Mouse (Mus musculus) embryonic stem cell, embryonic (primary cell): ENCODE measurements at regions not wholly inside any gene's neighbourhood (a gene's known extent, or its start where the extent isn't known, plus 50 kb on each side); places are given as distances from the start of the nearest gene placed in this dataset.
"Not testable (repeated sequence)": the region's sequence is repeated elsewhere in the genome, so short reads cannot be mapped to it uniquely, and the experiment has no call there.

ENCODE experiments used
- CTCF ChIA-PET, 4 experiments: fragments of 300-600 bp in 2 of 4; fragments of 350-600 bp in 2 of 4; sonication (Branson Sonifier 250); formaldehyde crosslinking; loops; one replicate each; lab custom pipeline; 2022; ENCODE audit warnings: inconsistent platforms in 2 of 4; lab: Charles Lee
- POLR2A ChIA-PET, 4 experiments: fragments of 300-600 bp in 2 of 4; fragments of 350-600 bp in 2 of 4; sonication (Branson Sonifier 250); formaldehyde crosslinking; loops; one replicate each; lab custom pipeline; 2022; ENCODE audit warnings: antibody characterized with exemption in 4 of 4, inconsistent platforms in 1 of 4; lab: Charles Lee

DNA sequence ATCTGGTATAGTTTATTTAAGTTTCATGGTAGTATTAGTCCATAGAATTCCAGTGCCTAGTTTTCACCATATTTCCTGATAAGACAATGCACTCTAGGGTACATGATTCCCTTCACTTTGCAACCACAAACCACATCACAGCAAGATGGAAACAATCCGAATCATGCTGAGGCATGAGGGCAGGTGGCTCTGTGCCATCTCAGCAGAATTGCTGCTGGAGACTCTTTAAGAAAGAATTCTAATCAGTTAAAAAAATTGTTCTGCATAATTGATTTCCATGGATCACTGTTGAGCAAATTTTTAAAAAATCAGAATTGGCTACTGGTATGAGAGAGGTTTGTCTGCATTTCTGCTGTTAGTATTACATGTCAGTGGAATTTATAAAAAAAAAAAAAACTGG, 1451.1 kb upstream of the Pcdh20 start:
- CTCF ChIA-PET = no interaction called here
- POLR2A ChIA-PET = no interaction called here

DNA sequence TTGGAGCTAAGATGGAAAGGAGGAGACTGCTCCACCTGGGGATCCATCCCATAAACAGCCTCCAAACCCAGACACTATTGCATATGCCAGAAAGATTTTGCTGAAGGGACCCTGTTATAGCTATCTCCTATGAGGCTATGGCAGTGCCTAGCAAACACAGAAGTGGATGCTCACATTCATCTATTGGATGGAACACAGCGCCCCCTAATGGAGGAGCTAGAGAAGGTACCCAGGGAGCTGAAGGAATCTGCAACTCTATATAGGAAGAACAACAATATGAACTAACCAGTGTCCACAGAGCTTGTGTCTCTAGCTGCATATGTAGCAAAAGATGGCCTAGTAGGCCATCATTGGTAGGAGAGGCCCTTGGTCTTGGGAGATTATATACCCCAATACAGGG, 1449.4 kb upstream of the Pcdh20 start:
- POLR2A ChIA-PET = not testable (repeated sequence)
- CTCF ChIA-PET = interaction anchor here in 3 of 4 experiments (0.6 to 1.1 kb wide), 5 partner anchors 9 to 739 kb away, joined by 3 to 5 read pairs (median 3); no protein-coding TSS in a partner anchor

DNA sequence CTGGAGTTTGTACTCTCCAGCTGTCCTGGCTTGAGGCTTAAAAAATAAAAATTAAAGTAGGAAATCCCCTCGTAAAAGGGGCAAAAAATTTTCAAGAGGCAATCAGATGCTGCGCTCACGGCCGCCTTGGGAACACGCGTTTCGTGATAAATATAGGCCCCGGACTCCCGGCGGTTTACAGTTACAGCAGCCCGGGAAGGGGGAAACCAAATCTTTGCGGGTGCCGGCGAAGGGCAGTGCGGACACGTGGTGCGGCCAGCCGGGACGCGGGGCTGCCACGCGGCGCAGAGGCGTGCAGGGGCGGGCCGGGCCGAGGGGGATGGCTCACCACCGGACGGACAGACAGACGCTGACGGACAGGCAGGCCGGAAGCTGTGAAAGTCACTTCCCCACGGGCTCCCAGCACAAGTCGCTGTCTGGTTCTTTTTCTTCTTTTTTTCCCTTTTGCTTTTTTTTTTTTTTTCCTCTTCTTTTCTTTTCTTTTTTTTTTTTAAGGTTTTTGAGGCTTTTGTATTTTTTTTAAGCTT, 1427.6 kb upstream of the Pcdh20 start:
- CTCF ChIA-PET, POLR2A ChIA-PET: not testable (repeated sequence)

DNA sequence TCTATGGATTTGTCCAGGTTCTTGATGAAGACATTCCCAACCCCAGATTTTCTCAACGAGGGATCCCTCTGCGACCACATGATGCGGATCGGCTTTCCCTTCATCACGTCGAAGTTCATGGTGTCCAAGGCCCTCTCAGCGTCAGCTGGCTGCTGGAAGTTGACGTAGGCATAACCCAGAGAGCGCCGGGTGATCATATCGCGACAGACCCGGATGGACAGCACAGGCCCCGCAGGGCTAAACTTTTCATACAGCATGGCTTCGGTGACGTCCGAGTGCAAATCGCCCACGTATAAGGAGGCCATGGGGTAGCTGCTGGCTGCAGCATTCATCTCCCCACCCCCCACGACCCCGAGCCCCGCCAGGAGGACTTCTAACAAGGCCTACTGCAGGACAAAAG, 1426.9 kb upstream of the Pcdh20 start:
- POLR2A ChIA-PET, CTCF ChIA-PET: not testable (repeated sequence)

DNA sequence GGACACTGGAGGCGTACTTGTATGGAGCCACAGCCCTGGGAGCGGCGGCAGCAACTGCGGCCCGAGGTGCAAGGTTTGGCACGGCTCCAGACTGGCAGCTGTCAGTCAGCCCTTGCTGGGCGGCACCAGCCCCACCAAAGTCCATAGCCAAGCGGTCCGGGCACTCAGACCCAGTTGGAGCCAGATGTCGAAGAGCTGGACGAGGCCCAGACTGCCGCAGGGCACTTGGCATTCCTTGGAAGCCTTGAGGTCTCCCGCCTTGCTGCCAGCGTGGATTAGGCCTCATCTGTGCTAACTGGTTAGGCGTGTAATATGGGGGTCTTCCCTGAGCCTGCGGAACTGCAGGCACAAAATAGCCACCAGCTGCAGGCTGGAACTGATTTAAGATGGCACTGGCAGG, 1425.7 kb upstream of the Pcdh20 start:
- CTCF ChIA-PET, POLR2A ChIA-PET: not testable (repeated sequence)
